Mouse (Mus musculus) liver, embryonic 12.5 days (tissue): ENCODE results near the gene Prss35. TPM values are rescaled to one million over a fixed set of nuclear protein-coding genes. Genes with fewer than 3 reads are reported as not detected.

Experiments used
- ATAC-seq: fragments of 200-750 bp; cut with Nextera tagmentation; 2 replicates; pipeline ENCODE4 v1.8.0; 2017; ENCODE audit warnings: moderate number of reproducible peaks, mild to moderate bottlenecking, moderate library complexity
- H3K27ac ChIP-seq: fragments of 300-500 bp; sonication (generic); 2 replicates; pipeline ENCODE4 v1.5.1; 2016; ENCODE audit warnings: mild to moderate bottlenecking
- H3K27me3 ChIP-seq: fragments of 300-500 bp; sonication (generic); replicated peaks from 2 replicates; pipeline ENCODE4 v1.6.1; 2016; ENCODE audit warnings: mild to moderate bottlenecking, moderate library complexity
- H3K36me3 ChIP-seq: fragments of 300-500 bp; sonication (generic); 2 replicates; pipeline ENCODE4 v1.6.1; 2016; ENCODE audit warnings: mild to moderate bottlenecking, moderate library complexity
- H3K4me1 ChIP-seq: fragments of 300-500 bp; sonication (generic); 2 replicates; pipeline ENCODE4 v1.6.1; 2016
- H3K4me2 ChIP-seq: fragments of 300-500 bp; sonication (generic); 2 replicates; pipeline ENCODE4 v1.6.1; 2016; ENCODE audit warnings: mild to moderate bottlenecking, moderate library complexity
- H3K4me3 ChIP-seq: fragments of 300-500 bp; sonication (generic); 2 replicates; pipeline ENCODE4 v1.5.1; 2016; ENCODE audit warnings: mild to moderate bottlenecking, moderate library complexity
- H3K9ac ChIP-seq: fragments of 300-500 bp; sonication (generic); 2 replicates; pipeline ENCODE4 v1.6.1; 2016; ENCODE audit warnings: mild to moderate bottlenecking, moderate library complexity
- H3K9me3 ChIP-seq: fragments of 300-500 bp; sonication (generic); replicated peaks from 2 replicates; pipeline ENCODE4 v1.6.1; 2016; ENCODE audit warnings: mild to moderate bottlenecking, moderate library complexity
- WGBS: fragments of 180-500 bp; shearing (Covaris S2); methylation state at CpG from one replicate; pipeline ENCODE4 v1.1.7; 2016; ENCODE audit not compliant: insufficient replicate concordance; 5-methylcytosine and 5-hydroxymethylcytosine counted together
- polyA plus RNA-seq: library from polyadenylated mRNA; unstranded; fragments of >200 nt; fragmentation: Nextera tagmentation; extraction: Ambion mirVana; gene quantifications from 2 replicates; pipeline ENCODE4 v1.2.1, GENCODE M21; 2016

Gene Prss35
- polyA plus RNA-seq, 1 experiment from 2014 or later, result 0.58 TPM

DNA sequence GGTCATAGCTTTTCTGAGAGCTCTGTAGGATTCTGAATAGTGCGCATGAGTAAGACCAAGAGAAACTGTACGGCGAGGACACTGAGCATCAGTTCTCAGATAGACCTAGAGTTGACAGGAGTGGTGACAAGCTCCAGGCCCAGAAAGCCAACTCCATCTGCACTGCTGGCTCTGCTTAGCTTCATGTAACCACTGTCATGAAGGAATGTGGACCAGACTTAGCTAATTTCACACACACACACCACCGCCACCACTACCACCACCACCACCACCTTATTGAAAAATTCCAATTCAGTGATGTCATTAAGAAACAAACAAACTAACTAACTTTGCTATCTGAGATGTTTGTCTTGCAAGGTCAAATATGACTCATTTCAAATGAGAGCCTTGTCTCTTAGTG lies 6.5 kb upstream of the Prss35 start:
- no peak overlapping the region for H3K4me3 ChIP-seq
- no peaks in the 10 kb centered on the region for H3K27me3 ChIP-seq
- H3K36me3 ChIP-seq, result no peaks in the 10 kb centered on the region
- no peak overlapping the region for H3K9ac ChIP-seq
- H3K4me2 ChIP-seq, result no peak overlapping the region
- H3K4me1 ChIP-seq, result no peaks in the 10 kb centered on the region
- 70% methylated on average over 4 of the region's 4 CpGs for WGBS
- no peak for ATAC-seq
- no peaks in the 10 kb centered on the region for H3K9me3 ChIP-seq
- no peak overlapping the region for H3K27ac ChIP-seq

- Histone ChIP-seq H3K36me3 (no peaks in the 10 kb centered on the region), H3K27me3 (0 out of 2 replicates have a peak, but pooled peaks cover under 1% of the 10 kb centered on the region), H3K27ac (no peak overlapping the region), H3K4me2 (no peak overlapping the region), H3K4me3 (no peak overlapping the region), H3K4me1 (no peaks in the 10 kb centered on the region), H3K9me3 (no peaks in the 10 kb centered on the region), H3K9ac (no peak overlapping the region)
- 69% methylated on average over 1 of the region's 1 CpGs for WGBS
- no peak for ATAC-seq
Observed at GRCm38 (mm10) chr9:86738067-86738466, 5.4 kb upstream of the Prss35 start.

DNA sequence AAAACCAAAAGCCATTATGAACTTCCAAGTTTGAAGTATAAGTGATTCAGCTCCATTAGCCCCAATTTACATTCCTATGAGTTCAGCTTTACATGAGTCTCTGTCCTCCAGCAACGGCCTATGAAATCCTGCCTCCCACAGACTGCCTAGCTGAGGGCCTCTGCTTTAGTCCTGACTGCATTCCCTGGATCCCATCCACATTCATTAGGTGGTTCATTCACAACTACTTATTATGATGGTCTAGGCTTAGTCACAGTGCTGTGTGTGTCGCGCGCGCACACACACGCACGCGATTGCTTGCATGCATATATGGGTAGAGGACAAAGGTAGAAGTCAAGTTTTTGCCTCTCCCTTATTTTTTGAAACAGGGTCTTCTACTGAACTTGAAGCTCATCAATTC lies 4.6 kb upstream of the Prss35 start:
- Histone ChIP-seq H3K9ac (no peak overlapping the region), H3K27ac (no peak overlapping the region), H3K36me3 (no peaks in the 10 kb centered on the region), H3K9me3 (no peaks in the 10 kb centered on the region), H3K27me3 (peaks cover 7% of the 10 kb centered on the region; the same call in 1 of the 2 replicates), H3K4me3 (no peak overlapping the region), H3K4me1 (no peaks in the 10 kb centered on the region), H3K4me2 (no peak overlapping the region)
- 88% methylated on average over 8 of the region's 8 CpGs for WGBS
- no peak for ATAC-seq

DNA sequence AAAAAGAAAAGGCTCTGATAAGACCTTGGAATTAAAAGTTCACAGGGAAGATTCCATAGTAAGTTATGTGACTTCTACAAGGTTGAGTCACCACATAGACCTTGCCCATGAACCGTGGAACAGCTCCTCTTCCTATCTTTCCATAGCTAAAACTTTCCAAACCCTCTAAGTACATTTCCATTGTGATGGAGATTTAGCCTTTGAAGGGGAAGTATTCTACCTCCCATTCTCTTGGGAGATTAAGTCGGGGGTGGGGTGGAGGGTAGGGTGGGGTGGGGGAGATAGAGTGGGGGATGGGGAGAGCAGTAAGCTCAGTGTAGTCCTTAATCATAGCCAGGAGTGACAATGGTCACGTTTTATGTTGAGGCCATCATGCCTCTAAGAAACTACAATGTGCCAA lies 3.5 kb upstream of the Prss35 start:
- WGBS, result 28% methylated on average over 3 of the region's 3 CpGs

GRCm38 (mm10) chr9:86744041-86744440 lies 592 bp downstream of the Prss35 start:
- Histone ChIP-seq H3K9me3 (no peaks in the 10 kb centered on the region), H3K9ac (no peak overlapping the region), H3K36me3 (no peaks in the 10 kb centered on the region), H3K4me3 (no peak overlapping the region), H3K27ac (no peak overlapping the region), H3K4me2 (no peak overlapping the region), H3K27me3 (peaks cover 20% of the 10 kb centered on the region; the same call in 1 of the 2 replicates), H3K4me1 (no peaks in the 10 kb centered on the region)
- WGBS, result 37% methylated on average over 5 of the region's 5 CpGs
- ATAC-seq, result no peak

More for the DNA sequence above, 3.5 kb upstream of the Prss35 start:
- H3K9me3 ChIP-seq, result no peaks in the 10 kb centered on the region
- no peaks in the 10 kb centered on the region for H3K36me3 ChIP-seq
- H3K4me3 ChIP-seq, result no peak overlapping the region
- H3K27ac ChIP-seq, result no peak overlapping the region
- H3K4me2 ChIP-seq, result no peak overlapping the region
- H3K4me1 ChIP-seq, result no peaks in the 10 kb centered on the region
- no peak overlapping the region for H3K9ac ChIP-seq
- no peak for ATAC-seq
- peaks cover 18% of the 10 kb centered on the region; the same call in 1 of the 2 replicates for H3K27me3 ChIP-seq

DNA sequence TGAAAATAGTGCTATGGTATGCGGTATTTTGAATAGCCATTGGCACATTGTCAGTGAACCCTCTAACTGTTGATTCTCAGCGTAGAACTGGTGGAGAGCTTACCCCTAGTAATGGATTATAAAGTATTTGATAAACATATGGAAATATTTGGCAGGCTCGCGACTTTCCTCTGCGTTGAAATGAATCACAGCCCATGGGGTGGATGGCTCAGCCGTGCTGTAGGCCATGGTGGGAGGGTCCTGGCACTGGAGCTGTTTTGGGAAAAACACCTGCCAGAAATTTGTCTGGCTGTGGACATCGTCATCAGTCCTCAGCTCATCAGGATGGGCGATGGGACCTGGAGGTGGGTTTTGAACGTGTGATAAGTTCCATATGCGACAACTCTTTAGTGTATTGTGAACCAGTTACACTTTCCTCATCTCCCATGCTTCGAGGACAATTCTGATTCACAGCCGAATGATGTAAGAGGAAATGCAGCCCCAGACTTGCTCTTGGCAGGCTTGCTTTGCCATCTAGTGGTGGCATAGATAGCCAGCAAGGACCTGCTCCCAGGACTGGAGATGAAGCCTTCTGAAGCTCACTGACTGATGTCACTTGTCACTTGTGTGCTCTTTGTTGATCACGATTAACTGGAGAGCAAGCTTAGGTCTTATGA lies 2.6 kb downstream of the Prss35 start:
- no peaks in the 10 kb centered on the region for H3K9me3 ChIP-seq
- H3K36me3 ChIP-seq, result no peaks in the 10 kb centered on the region
- no peak overlapping the region for H3K27ac ChIP-seq
- peaks cover 20% of the 10 kb centered on the region; the same call in 1 of the 2 replicates for H3K27me3 ChIP-seq
- no peak overlapping the region for H3K4me3 ChIP-seq
- WGBS, result 33% methylated on average over 13 of the region's 13 CpGs
- ATAC-seq, result no peak
- H3K9ac ChIP-seq, result no peak overlapping the region
- no peak overlapping the region for H3K4me2 ChIP-seq
- H3K4me1 ChIP-seq, result no peaks in the 10 kb centered on the region

GRCm38 (mm10) chr9:86762477-86763376 lies 19.3 kb downstream of the Prss35 start:
- 56% methylated on average over 8 of the region's 8 CpGs for WGBS
- H3K4me3 ChIP-seq, result no peak overlapping the region
- ATAC-seq, result no peak

DNA sequence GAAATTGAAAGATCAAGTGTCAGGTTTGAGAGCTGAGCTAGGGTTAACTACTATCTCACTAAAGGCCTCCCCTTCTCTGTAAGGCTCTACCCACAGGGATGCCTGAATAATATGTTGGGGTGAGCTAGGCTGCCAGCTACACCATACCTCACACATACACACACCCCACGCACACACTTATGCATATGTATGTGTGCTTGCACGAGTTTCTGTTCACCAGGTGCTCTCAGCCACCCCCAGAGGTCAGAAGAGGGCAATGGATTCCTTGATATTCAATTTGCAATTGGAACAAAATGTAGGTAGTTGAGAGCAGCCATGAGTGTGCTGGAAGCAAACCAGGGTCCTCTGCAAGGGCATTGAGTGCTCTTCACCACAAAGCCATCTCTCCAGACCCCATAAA lies 20.6 kb downstream of the Prss35 start:
- Histone ChIP-seq H3K4me1 (no peaks in the 10 kb centered on the region), H3K4me3 (no peak overlapping the region), H3K4me2 (no peak overlapping the region), H3K27me3 (no peaks in the 10 kb centered on the region), H3K9ac (no peak overlapping the region), H3K9me3 (no peaks in the 10 kb centered on the region), H3K36me3 (no peaks in the 10 kb centered on the region), H3K27ac (no peak overlapping the region)
- 41% methylated on average over 2 of the region's 2 CpGs for WGBS
- ATAC-seq, result no peak

More at GRCm38 (mm10) chr9:86762477-86763376, 19.3 kb downstream of the Prss35 start:
- H3K9ac ChIP-seq, result no peak overlapping the region
- H3K4me2 ChIP-seq, result no peak overlapping the region
- no peaks in the 10 kb centered on the region for H3K36me3 ChIP-seq
- no peaks in the 10 kb centered on the region for H3K9me3 ChIP-seq
- H3K4me1 ChIP-seq, result no peaks in the 10 kb centered on the region
- H3K27ac ChIP-seq, result no peak overlapping the region
- H3K27me3 ChIP-seq, result no peaks in the 10 kb centered on the region

DNA sequence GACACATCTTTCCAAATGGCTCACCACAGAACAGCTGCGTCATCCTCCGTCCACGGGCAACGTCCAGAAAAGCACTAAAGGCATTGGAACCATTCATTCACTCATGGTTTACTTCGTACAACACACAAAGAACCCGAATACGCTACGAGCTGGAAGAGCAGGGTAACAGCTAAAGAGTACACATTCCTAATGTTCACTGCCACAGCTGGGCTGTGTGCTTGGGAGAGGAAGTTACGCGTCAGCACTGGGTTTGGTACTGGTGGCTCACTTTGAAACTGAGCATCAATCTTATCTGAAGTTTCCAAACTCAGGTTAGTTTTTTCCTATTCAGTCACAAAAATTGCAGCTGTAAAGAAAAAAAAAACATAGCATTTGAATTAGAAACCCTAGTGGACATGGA lies 23.5 kb downstream of the Prss35 start:
- WGBS, result 74% methylated on average over 10 of the region's 10 CpGs
- no peaks in the 10 kb centered on the region for H3K27me3 ChIP-seq

DNA sequence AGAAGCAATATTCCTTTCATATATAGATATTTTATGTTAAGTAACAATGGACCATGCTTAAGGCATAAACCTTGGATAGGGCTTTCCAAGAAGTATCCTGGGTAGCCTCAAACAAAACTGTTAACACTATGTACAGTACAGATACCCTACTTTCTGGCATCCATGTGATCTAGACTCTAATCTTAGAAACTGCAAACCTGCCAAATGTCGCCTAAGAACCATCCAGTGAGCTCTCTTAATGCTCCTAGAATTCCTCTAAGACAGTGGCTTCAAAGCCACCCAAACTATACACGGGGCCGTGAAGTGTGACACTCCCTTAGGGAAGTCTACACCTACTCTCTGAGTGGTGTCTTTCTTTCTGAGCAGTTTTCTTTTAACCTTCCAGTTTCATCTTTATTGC lies 29.4 kb downstream of the Prss35 start:
- WGBS, result 64% methylated on average over 3 of the region's 3 CpGs
- no peaks in the 10 kb centered on the region for H3K4me1 ChIP-seq
- no peak overlapping the region for H3K4me3 ChIP-seq
- H3K9ac ChIP-seq, result no peak overlapping the region
- H3K9me3 ChIP-seq, result no peaks in the 10 kb centered on the region
- no peak overlapping the region for H3K4me2 ChIP-seq
- ATAC-seq, result no peak
- no peak overlapping the region for H3K27ac ChIP-seq
- H3K27me3 ChIP-seq, result no peaks in the 10 kb centered on the region
- H3K36me3 ChIP-seq, result no peaks in the 10 kb centered on the region

More for the DNA sequence above, 23.5 kb downstream of the Prss35 start:
- ATAC-seq, result no peak
- Histone ChIP-seq H3K9me3 (no peaks in the 10 kb centered on the region), H3K4me3 (no peak overlapping the region), H3K36me3 (no peaks in the 10 kb centered on the region), H3K27ac (no peak overlapping the region), H3K9ac (no peak overlapping the region), H3K4me2 (no peak overlapping the region), H3K4me1 (no peaks in the 10 kb centered on the region)

DNA sequence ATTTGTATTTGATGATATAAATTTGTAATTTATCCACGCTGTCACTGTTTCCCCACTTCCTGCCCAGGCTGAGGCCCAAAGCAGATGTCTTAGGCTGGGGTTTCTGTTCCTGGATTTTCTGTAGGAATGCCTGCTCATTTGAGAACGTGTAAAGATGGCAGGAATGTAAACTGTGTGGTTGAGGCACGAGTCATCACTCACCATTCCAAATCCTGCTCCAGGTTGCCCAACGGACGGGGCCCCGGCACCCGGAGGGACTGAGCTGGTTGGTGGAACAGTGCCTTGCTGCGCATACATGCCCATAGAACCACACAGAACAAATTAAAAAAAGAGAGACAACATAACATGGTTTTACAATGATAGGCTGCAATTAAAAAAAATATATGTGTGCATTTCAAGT lies 30.5 kb downstream of the Prss35 start:
- Histone ChIP-seq H3K9ac (no peak overlapping the region), H3K4me2 (no peak overlapping the region), H3K4me3 (no peak overlapping the region), H3K36me3 (no peaks in the 10 kb centered on the region), H3K4me1 (no peaks in the 10 kb centered on the region), H3K27me3 (no peaks in the 10 kb centered on the region), H3K9me3 (no peaks in the 10 kb centered on the region), H3K27ac (no peak overlapping the region)
- ATAC-seq, result no peak
- 61% methylated on average over 8 of the region's 8 CpGs for WGBS

DNA sequence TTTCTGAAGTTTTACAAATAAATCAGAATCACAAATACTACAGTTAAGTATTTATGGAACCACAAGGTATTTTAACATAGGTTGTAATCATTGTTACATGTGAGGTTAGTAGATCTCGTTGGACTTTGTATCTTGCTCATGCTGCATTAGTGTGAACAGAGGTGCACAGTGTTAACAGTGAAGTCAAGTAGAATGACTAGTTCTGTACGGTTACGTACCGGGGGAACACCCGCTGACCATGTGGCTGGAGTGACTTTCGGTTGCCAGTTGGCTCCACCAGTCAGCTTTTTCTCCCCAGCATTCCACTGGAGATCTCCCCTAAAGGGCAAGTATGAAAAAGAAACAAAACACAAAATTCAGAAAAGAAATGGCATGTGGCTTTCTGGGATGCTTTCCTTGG lies 31.9 kb downstream of the Prss35 start:
- 81% methylated on average over 6 of the region's 6 CpGs for WGBS
- H3K27me3 ChIP-seq, result no peaks in the 10 kb centered on the region
- H3K4me3 ChIP-seq, result no peak overlapping the region
- H3K36me3 ChIP-seq, result no peaks in the 10 kb centered on the region
- H3K9ac ChIP-seq, result no peak overlapping the region
- ATAC-seq, result no peak
- H3K4me2 ChIP-seq, result no peak overlapping the region
- H3K9me3 ChIP-seq, result no peaks in the 10 kb centered on the region
- H3K27ac ChIP-seq, result no peak overlapping the region
- H3K4me1 ChIP-seq, result no peaks in the 10 kb centered on the region
